Mouse (Mus musculus) lung, postnatal 0 days (tissue): ENCODE results near the gene Defb20.

Source experiments
- CTCF ChIP-seq: IDR thresholded peaks from 2 replicates; pipeline ENCODE4 v1.5.1; 2016; ENCODE audit warnings: antibody characterized with exemption, mild to moderate bottlenecking
- EP300 ChIP-seq: IDR thresholded peaks from 2 replicates; pipeline ENCODE4 v1.6.1; 2016; ENCODE audit warnings: antibody characterized with exemption, mild to moderate bottlenecking, control low read depth

- TF ChIP-seq CTCF (no peak), EP300 (no peak)
Observed at GRCm38 (mm10) chr2:152439833-152440232, 37.0 kb upstream of the Defb20 start.
